Mouse (Mus musculus): ENCODE measurements at regions not wholly inside any gene's neighbourhood (a gene's known extent, or its start where the extent isn't known, plus 50 kb on each side); places are given as distances from the start of the nearest gene placed in this dataset.

DNA sequence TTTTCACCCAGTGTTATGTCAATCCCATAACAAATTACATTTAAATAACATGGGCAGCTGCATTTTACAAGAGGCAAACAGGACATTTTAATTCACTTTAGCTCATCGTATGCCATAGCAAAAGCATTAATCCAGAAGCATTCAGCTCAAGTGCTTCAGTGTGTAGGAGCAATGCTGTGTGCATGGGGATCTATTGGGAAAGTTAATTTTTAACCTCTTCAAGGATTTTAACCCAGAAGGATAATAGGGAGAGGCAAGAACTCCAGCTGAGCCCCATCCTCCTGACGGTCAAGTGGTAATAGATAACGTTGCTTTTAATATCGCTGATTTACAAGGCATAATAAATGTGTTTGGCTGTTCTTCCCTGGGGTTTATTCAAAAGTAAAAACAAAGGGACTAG lies 105.1 kb upstream of the Zfand5 start:
- no peak for TF ChIP-seq GATA1 (IDR thresholded peaks at IDR 0.05; ENCODE audit: borderline replicate concordance, low read length)
- no peak for TF ChIP-seq FLI1 (IDR thresholded peaks at IDR 0.05; ENCODE audit: low read length)
